Mouse (Mus musculus): Measurements from ENCODE around the gene Sncg. TPM values are rescaled to one million over a fixed set of nuclear protein-coding genes. Genes with fewer than 3 reads are reported as not detected.

Gene Sncg
- total and polyA plus RNA-seq, 3 experiments: 0.21 to 0.50 (median 0.27) TPM

DNA sequence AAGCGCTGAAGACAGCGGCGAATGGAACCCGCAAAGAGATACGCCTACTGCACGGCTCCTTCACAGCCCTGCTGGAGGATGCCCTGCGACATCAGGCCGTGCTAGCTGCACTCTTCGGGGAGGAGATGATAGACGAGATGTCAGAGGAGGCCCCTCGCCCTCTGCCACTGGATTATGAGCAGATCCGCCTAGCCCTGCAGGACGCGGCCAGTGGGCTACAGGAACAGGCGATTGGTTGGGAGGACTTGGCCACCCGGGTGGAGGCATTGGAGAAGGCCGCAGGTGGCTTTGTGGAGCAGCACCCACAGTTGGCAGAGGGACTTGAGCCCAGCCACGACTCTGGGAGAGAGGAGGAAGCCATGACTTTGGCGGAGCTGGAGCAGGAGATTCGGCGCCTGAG is 24.3 kb upstream of the Sncg start:
- H3K4me1 ChIP-seq (ENCODE audit: control insufficient read depth in 1 of 2, insufficient read depth in 2 of 2): peaks cover 0 to 6% of the 10 kb centered on the region in 2 experiments; a peak in 3 of 4 replicates
- no peak overlapping the region for H3K27ac ChIP-seq (ENCODE audit: insufficient read depth, low read depth)
- no peaks in the 10 kb centered on the region for H3K27me3 ChIP-seq (replicated peaks)
- TF ChIP-seq HCFC1 (IDR thresholded peaks at IDR 0.05; ENCODE audit: low read depth, low read length) (no peak), ZMIZ1 (IDR thresholded peaks at IDR 0.05; ENCODE audit: low read depth, low read length) (no peak), MXI1 (IDR thresholded peaks at IDR 0.05; ENCODE audit: low read depth, low read length) (no peak), MAX (IDR thresholded peaks at IDR 0.05; ENCODE audit: low read length) (no peak), TBP (conservative IDR thresholded peaks at IDR 0.05; ENCODE audit: low read depth, low read length) (no peak)
- no peaks in the 10 kb centered on the region for H3K79me2 ChIP-seq (replicated peaks; ENCODE audit: control insufficient read depth, extremely low read depth, insufficient read depth, poor library complexity, severe bottlenecking)
- no peak for DNase-seq (ENCODE audit: extremely low read depth)
- in situ Hi-C loops (cut with MboI; ENCODE audit: low pct_ligation_motif_present, low pct_unique_long_range_greater_than_20kb, low sequenced_read_pairs): no loop called here
- dilution Hi-C loops (cut with MboI; ENCODE audit: extremely low pct_ligation_motif_present, extremely low pct_unique_long_range_greater_than_20kb, low sequenced_read_pairs): no loop called here
- H3K4me3 ChIP-seq (replicated peaks in 1 of 3; ENCODE audit: low read depth in 2 of 3, low read length in 2 of 3, poor library complexity in 1 of 3): no peak overlapping the region
- no peak overlapping the region for H3K9ac ChIP-seq (ENCODE audit: insufficient read depth, low read depth)
- H3K9me3 ChIP-seq (replicated peaks; ENCODE audit: low read length): no peaks in the 10 kb centered on the region
- no peak overlapping the region for H3K4me2 ChIP-seq (ENCODE audit: insufficient read depth, low read depth, poor library complexity, severe bottlenecking)
- H3K36me3 ChIP-seq (replicated peaks in 1 of 2; ENCODE audit: control insufficient read depth in 1 of 2, insufficient read depth in 1 of 2, low read length in 1 of 2): peaks cover 0 to 16% of the 10 kb centered on the region in 2 experiments

DNA sequence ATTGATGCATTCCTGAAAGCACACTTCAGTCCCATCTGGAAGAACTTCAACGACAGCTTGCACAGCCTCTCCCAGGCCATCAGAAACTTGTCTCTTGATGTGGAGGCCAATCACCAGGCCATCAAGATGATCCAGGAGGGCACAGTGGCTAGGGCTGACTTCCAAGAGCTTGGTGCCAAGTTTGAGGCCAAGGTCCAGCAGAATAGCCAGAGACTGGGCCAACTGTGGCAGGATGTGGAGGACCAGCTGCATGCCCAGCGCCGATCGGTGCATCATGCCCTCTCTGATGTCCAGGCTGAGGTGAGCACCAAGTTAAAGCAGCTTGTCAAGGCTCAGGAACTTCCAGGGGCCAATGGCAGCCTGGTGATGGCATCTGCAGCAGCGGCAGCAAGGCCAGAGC is 23.3 kb upstream of the Sncg start:
- no peak overlapping the region for H3K27ac ChIP-seq (ENCODE audit: insufficient read depth, low read depth)
- DNase-seq (ENCODE audit: extremely low read depth): no peak
- no peak overlapping the region for H3K4me2 ChIP-seq (ENCODE audit: insufficient read depth, low read depth, poor library complexity, severe bottlenecking)
- H3K9ac ChIP-seq (ENCODE audit: insufficient read depth, low read depth): no peak overlapping the region
- H3K4me1 ChIP-seq (ENCODE audit: control insufficient read depth in 1 of 2, insufficient read depth in 2 of 2): no peaks in the 10 kb centered on the region
- in situ Hi-C loops (cut with MboI; ENCODE audit: low pct_ligation_motif_present, low pct_unique_long_range_greater_than_20kb, low sequenced_read_pairs) (no loop called here), dilution Hi-C loops (cut with MboI; ENCODE audit: extremely low pct_ligation_motif_present, extremely low pct_unique_long_range_greater_than_20kb, low sequenced_read_pairs) (no loop called here)
- H3K36me3 ChIP-seq (replicated peaks in 1 of 2; ENCODE audit: control insufficient read depth in 1 of 2, insufficient read depth in 1 of 2, low read length in 1 of 2): peaks cover 0 to 13% of the 10 kb centered on the region in 2 experiments
- no peaks in the 10 kb centered on the region for H3K9me3 ChIP-seq (replicated peaks; ENCODE audit: low read length)
- TF ChIP-seq UBTF (IDR thresholded peaks at IDR 0.05; ENCODE audit: low read depth, low read length) (no peak), KAT2A (IDR thresholded peaks at IDR 0.05; ENCODE audit: insufficient replicate concordance, low read length) (no peak), USF1 (IDR thresholded peaks at IDR 0.05; ENCODE audit: low read depth, low read length) (no peak), SMC3 (IDR thresholded peaks at IDR 0.05; ENCODE audit: low read depth, low read length) (no peak)
- H3K27me3 ChIP-seq (replicated peaks): no peaks in the 10 kb centered on the region
- no peaks in the 10 kb centered on the region for H3K79me2 ChIP-seq (replicated peaks; ENCODE audit: control insufficient read depth, extremely low read depth, insufficient read depth, poor library complexity, severe bottlenecking)
- H3K4me3 ChIP-seq (replicated peaks in 1 of 3; ENCODE audit: low read depth in 2 of 3, low read length in 2 of 3, poor library complexity in 1 of 3): no peak overlapping the region

DNA sequence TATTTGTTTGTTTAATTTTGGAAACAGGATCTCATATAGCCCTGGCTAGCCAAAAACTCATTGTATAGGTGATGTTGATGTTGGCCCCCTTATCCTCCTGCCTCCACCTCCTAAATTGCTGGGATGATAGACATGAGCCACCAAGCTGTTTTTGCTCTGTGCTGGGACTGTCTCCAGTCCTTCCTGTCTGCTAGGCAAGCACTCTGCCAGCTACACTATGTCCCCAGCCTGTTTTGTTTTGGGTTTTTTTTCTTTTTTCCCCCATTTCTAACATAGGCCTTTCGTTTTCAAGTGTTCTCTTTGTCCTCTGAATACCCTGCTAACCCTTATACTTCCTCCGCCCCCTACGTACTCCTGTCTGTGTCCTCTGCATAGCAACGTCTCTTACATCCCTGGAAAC is 18.7 kb upstream of the Sncg start:
- Histone ChIP-seq H3K36me3 (replicated peaks in 1 of 2; ENCODE audit: control insufficient read depth in 1 of 2, insufficient read depth in 1 of 2, low read length in 1 of 2) (peaks cover 0 to 3% of the 10 kb centered on the region in 2 experiments), H3K4me2 (ENCODE audit: insufficient read depth, low read depth, poor library complexity, severe bottlenecking) (no peak overlapping the region), H3K27me3 (replicated peaks) (no peaks in the 10 kb centered on the region), H3K4me1 (ENCODE audit: control insufficient read depth in 1 of 2, insufficient read depth in 2 of 2) (no peaks in the 10 kb centered on the region), H3K9me3 (replicated peaks; ENCODE audit: low read length) (peaks cover 3% of the 10 kb centered on the region), H3K4me3 (replicated peaks in 1 of 3; ENCODE audit: low read depth in 2 of 3, low read length in 2 of 3, poor library complexity in 1 of 3) (no peak overlapping the region), H3K9ac (ENCODE audit: insufficient read depth, low read depth) (no peak overlapping the region), H3K79me2 (replicated peaks; ENCODE audit: control insufficient read depth, extremely low read depth, insufficient read depth, poor library complexity, severe bottlenecking) (no peaks in the 10 kb centered on the region), H3K27ac (ENCODE audit: insufficient read depth, low read depth) (no peak overlapping the region)
- in situ Hi-C loops (cut with MboI; ENCODE audit: low pct_ligation_motif_present, low pct_unique_long_range_greater_than_20kb, low sequenced_read_pairs): no loop called here
- no peak for DNase-seq (ENCODE audit: extremely low read depth)
- TF ChIP-seq RAD21 (IDR thresholded peaks at IDR 0.05; ENCODE audit: low read depth, low read length): no peak
- no peak for TF ChIP-seq MAFK (IDR thresholded peaks at IDR 0.05; ENCODE audit: insufficient replicate concordance, low read length)
- TF ChIP-seq CHD2 (IDR thresholded peaks at IDR 0.05; ENCODE audit: low read length): no peak
- no peak for TF ChIP-seq ZNF384 (IDR thresholded peaks at IDR 0.05; ENCODE audit: low read depth, low read length)
- no peak for TF ChIP-seq EP300 (IDR thresholded peaks at IDR 0.05; ENCODE audit: low read length)
- no peak for TF ChIP-seq MYC (IDR thresholded peaks at IDR 0.05; ENCODE audit: low read depth, low read length)
- no peak for TF ChIP-seq GABPA (IDR thresholded peaks at IDR 0.05; ENCODE audit: insufficient replicate concordance, low read depth, low read length)
- dilution Hi-C loops (cut with MboI; ENCODE audit: extremely low pct_ligation_motif_present, extremely low pct_unique_long_range_greater_than_20kb, low sequenced_read_pairs): no loop called here
